ENCODE assay signal across 14 mouse cellular contexts in the genomic region with DNA sequence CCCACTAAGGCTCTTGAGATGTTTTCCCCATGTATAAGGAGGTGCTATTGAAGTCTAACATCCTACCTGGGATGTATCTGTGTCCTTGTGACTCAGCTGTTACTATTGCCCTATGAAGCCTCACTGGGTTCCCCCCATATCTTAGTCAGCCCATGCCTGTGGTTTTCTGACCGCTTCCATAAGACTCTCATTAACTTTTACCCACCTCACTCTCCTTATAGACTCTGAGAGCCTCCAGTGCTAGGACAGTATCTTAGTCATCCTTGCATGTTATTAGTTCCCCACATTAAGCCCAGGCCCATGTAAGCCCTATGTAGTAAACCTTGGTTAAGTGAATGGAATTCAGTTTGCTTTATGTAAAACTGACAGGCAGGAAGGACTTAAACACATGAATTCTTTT.
"Had no signal": no experiment of that assay in that cellular context is flagged by ENCODE, and none has a peak within 500 bp of the region (broad histone marks: within the 10 kb centered on the region; RNA-seq: fewer than 3 reads in every experiment).

No protein-coding gene starts in this region.

- H3K36me3 ChIP-seq: lung, embryonic 15.5 days; midbrain, embryonic 13.5 days; midbrain, embryonic 15.5 days; neural tube, embryonic 12.5 days; stomach, embryonic 15.5 days had no signal

- H3K4me3 ChIP-seq: lung, embryonic 15.5 days; midbrain, embryonic 13.5 days; midbrain, embryonic 15.5 days; neural tube, embryonic 12.5 days; stomach, embryonic 15.5 days had no signal

- H3K27me3 ChIP-seq: lung, embryonic 15.5 days; midbrain, embryonic 13.5 days; midbrain, embryonic 15.5 days; neural tube, embryonic 12.5 days; stomach, embryonic 15.5 days had no signal

- DNase-seq: liver, postnatal 0 days; lung, adult 2 months; lung, postnatal 14 days; lung, postnatal 36 days; right cerebral cortex, postnatal 14 days; thymus, adult 2 months; thymus, postnatal 25 days; thymus, postnatal 4 days had no signal

- ATAC-seq: liver, postnatal 0 days; lung, postnatal 0 days; midbrain, embryonic 13.5 days; midbrain, embryonic 15.5 days had no signal
